Mouse (Mus musculus): ENCODE measurements around the gene Rnf130.

Gene Rnf130

GRCm38 (mm10) chr11:50154166-50154565, 129.0 kb downstream of the Rnf130 start:
- Histone ChIP-seq H3K9me3 (ENCODE audit: low read length) (no peaks in the 10 kb centered on the region), H3K36me3 (ENCODE audit: insufficient read depth, low read length) (peaks cover 86% of the 10 kb centered on the region), H3K4me1 (replicated peaks; ENCODE audit: low read depth, low read length) (peaks cover 17% of the 10 kb centered on the region), H3K27me3 (ENCODE audit: insufficient read depth, low read length) (no peaks in the 10 kb centered on the region), H3K4me3 (replicated peaks; ENCODE audit: low read length) (no peak overlapping the region)
- TF ChIP-seq POU5F1 (IDR thresholded peaks at IDR 0.05; ENCODE audit: borderline replicate concordance, low read length) (no peak), CTCF (conservative IDR thresholded peaks at IDR 0.05; ENCODE audit: low read length) (no peak), NANOG (IDR thresholded peaks at IDR 0.05; ENCODE audit: borderline replicate concordance, low read length) (no peak)
